Mouse (Mus musculus) thymus, postnatal 0 days (tissue): ENCODE results near the gene Rtl6. TPM values are rescaled to one million over a fixed set of nuclear protein-coding genes. Genes with fewer than 3 reads are reported as not detected.
A peak's percentile ranks its signal among the peaks of the same experiment; 100 is the strongest.

Source experiments
- DNase-seq: peaks from one replicate; pipeline ENCODE4 v3.0.0-alpha.2; 2015; ENCODE audit warnings: low spot score
- polyA plus RNA-seq: library from polyadenylated mRNA; unstranded; fragments of >200 nt; fragmentation: Nextera tagmentation; extraction: Ambion mirVana; gene quantifications from 2 replicates; pipeline ENCODE4 v1.2.1, GENCODE M21; 2015

The Rtl6 gene
- 9.6 and 9.7 TPM in 2 replicates for polyA plus RNA-seq

GRCm38 (mm10) chr15:84557189-84557921 is at the start of gene Rtl6:
Rtl6 (minus strand) TSS chr15:84557823.
- DNase-seq, result peak; percentile 82

- DNase-seq, result no peak
Measured at GRCm38 (mm10) chr15:84603267-84603963, 45.8 kb upstream of the Rtl6 start.

GRCm38 (mm10) chr15:84600977-84601595 is 43.5 kb upstream of the Rtl6 start:
- no peak for DNase-seq

- no peak for DNase-seq
Measured at GRCm38 (mm10) chr15:84598911-84599310, 41.3 kb upstream of the Rtl6 start.

GRCm38 (mm10) chr15:84597816-84598215 is 40.2 kb upstream of the Rtl6 start:
- no peak for DNase-seq

- no peak for DNase-seq
Measured at GRCm38 (mm10) chr15:84597021-84597420, 39.4 kb upstream of the Rtl6 start.

GRCm38 (mm10) chr15:84595241-84595945 is 37.8 kb upstream of the Rtl6 start:
- DNase-seq, result no peak

GRCm38 (mm10) chr15:84593514-84593913 is 35.9 kb upstream of the Rtl6 start:
- peak; percentile 28 for DNase-seq

GRCm38 (mm10) chr15:84592240-84592639 is 34.6 kb upstream of the Rtl6 start:
- DNase-seq, result no peak

- no peak for DNase-seq
Measured at GRCm38 (mm10) chr15:84591573-84592139, 34.0 kb upstream of the Rtl6 start.

- DNase-seq, result no peak
Measured at GRCm38 (mm10) chr15:84588371-84588821, 30.8 kb upstream of the Rtl6 start.

- peak; percentile 50 for DNase-seq
Measured at GRCm38 (mm10) chr15:84578607-84579006, 21.0 kb upstream of the Rtl6 start.

- peak; percentile 81 for DNase-seq
Measured at GRCm38 (mm10) chr15:84577019-84577418, 19.4 kb upstream of the Rtl6 start.

GRCm38 (mm10) chr15:84566568-84567110 is 9.0 kb upstream of the Rtl6 start:
- DNase-seq, result no peak

- DNase-seq, result no peak
Measured at GRCm38 (mm10) chr15:84561501-84561900, 3.9 kb upstream of the Rtl6 start.

- no peak for DNase-seq
Measured at GRCm38 (mm10) chr15:84556674-84557073, 949 bp downstream of the Rtl6 start.

GRCm38 (mm10) chr15:84551065-84551464 is 6.6 kb downstream of the Rtl6 start:
- no peak for DNase-seq

- DNase-seq, result no peak
Measured at GRCm38 (mm10) chr15:84549291-84549797, 8.3 kb downstream of the Rtl6 start.

- no peak for DNase-seq
Measured at GRCm38 (mm10) chr15:84546028-84546427, 11.6 kb downstream of the Rtl6 start.

GRCm38 (mm10) chr15:84541175-84541574 is 16.4 kb downstream of the Rtl6 start:
- no peak for DNase-seq
